Mouse (Mus musculus) erythroblast, embryonic 14.5 days (primary cell): ENCODE measurements around the gene Patj.

Experiments
- GATA1 ChIP-seq: IDR thresholded peaks from 2 replicates; pipeline ENCODE4 v1.6.1; 2012; ENCODE audit warnings: low read length, inconsistent platforms, mixed read lengths
- TAL1 ChIP-seq: IDR thresholded peaks from 3 replicates; pipeline ENCODE4 v1.6.1; 2012; ENCODE audit warnings: low read length, inconsistent platforms, mixed read lengths

DNA sequence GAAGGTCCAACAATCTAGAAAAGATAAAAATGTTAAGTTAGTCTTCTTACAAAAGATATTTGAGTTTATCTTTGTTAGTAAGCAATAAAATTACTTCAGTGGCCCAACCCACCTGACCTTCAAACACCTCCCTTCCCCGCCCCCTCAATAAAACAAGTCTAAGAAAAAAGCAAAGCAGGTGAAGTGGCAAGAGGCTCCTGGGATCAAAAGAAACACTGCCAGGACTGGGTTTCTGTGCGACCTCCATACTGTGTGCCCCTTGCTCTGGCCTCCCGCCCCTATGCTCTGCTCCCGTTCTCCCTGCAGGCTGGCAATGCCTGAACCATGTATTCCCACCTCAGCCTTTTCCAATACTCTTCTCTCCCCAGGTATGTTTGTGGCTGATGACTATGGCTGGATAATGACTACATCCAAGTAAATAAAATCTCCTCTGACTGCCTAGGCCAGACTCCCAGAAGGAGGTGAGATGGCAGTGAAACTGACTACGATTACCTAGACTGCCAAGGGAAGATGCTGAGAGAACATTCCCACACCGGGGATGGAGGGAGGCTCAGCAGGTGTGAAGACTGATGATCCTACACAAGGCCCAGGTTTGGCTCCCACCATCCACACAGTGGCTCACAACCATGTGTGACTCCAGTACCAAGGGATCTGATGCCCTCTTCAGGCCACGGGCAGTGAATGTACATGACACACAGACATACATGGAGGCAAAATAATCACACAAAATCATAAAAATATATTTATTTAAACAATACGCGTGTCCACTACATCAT is 37.4 kb upstream of the Patj start:
- TF ChIP-seq GATA1 (no peak), TAL1 (no peak)
